Mouse (Mus musculus): ENCODE measurements around the gene Bicra.

Bicra gene

GRCm38 (mm10) chr7:15982729-15983407, 64.9 kb downstream of the Bicra start:
- TF ChIP-seq POU5F1 (IDR thresholded peaks at IDR 0.05; ENCODE audit: borderline replicate concordance, low read length): no peak
- TF ChIP-seq CTCF (conservative IDR thresholded peaks at IDR 0.05; ENCODE audit: low read length): peak; percentile 76
- H3K4me3 ChIP-seq (replicated peaks; ENCODE audit: low read length): no peak overlapping the region
- peaks cover 9% of the 10 kb centered on the region for H3K9me3 ChIP-seq (ENCODE audit: low read length)
- H3K4me1 ChIP-seq (replicated peaks; ENCODE audit: low read depth, low read length): peaks cover 80% of the 10 kb centered on the region
- H3K27me3 ChIP-seq (ENCODE audit: insufficient read depth, low read length): no peaks in the 10 kb centered on the region
- H3K36me3 ChIP-seq (ENCODE audit: insufficient read depth, low read length): peaks cover 65% of the 10 kb centered on the region

GRCm38 (mm10) chr7:15981538-15981937, 66.2 kb downstream of the Bicra start:
- TF ChIP-seq CTCF (conservative IDR thresholded peaks at IDR 0.05; ENCODE audit: low read length) (no peak), POU5F1 (IDR thresholded peaks at IDR 0.05; ENCODE audit: borderline replicate concordance, low read length) (no peak), NANOG (IDR thresholded peaks at IDR 0.05; ENCODE audit: borderline replicate concordance, low read length) (no peak)
- no peak overlapping the region for H3K4me3 ChIP-seq (replicated peaks; ENCODE audit: low read length)
- H3K27me3 ChIP-seq (ENCODE audit: insufficient read depth, low read length): no peaks in the 10 kb centered on the region
- peaks cover 80% of the 10 kb centered on the region for H3K4me1 ChIP-seq (replicated peaks; ENCODE audit: low read depth, low read length)
- H3K9me3 ChIP-seq (ENCODE audit: low read length): peaks cover 9% of the 10 kb centered on the region
- peaks cover 68% of the 10 kb centered on the region for H3K36me3 ChIP-seq (ENCODE audit: insufficient read depth, low read length)

- Histone ChIP-seq H3K27me3 (ENCODE audit: insufficient read depth, low read length) (no peaks in the 10 kb centered on the region), H3K36me3 (ENCODE audit: insufficient read depth, low read length) (peaks cover 68% of the 10 kb centered on the region), H3K4me1 (replicated peaks; ENCODE audit: low read depth, low read length) (peaks cover 80% of the 10 kb centered on the region), H3K4me3 (replicated peaks; ENCODE audit: low read length) (no peak overlapping the region), H3K9me3 (ENCODE audit: low read length) (peaks cover 9% of the 10 kb centered on the region)
- TF ChIP-seq NANOG (IDR thresholded peaks at IDR 0.05; ENCODE audit: borderline replicate concordance, low read length) (no peak), CTCF (conservative IDR thresholded peaks at IDR 0.05; ENCODE audit: low read length) (no peak), POU5F1 (IDR thresholded peaks at IDR 0.05; ENCODE audit: borderline replicate concordance, low read length) (no peak)
Observed at GRCm38 (mm10) chr7:15980246-15980645, 67.5 kb downstream of the Bicra start.

- H3K4me3 ChIP-seq (replicated peaks; ENCODE audit: low read length): peak overlapping the region; percentile 52; the same call in 1 of the 2 replicates
- TF ChIP-seq CTCF (conservative IDR thresholded peaks at IDR 0.05; ENCODE audit: low read length): peak; percentile 95
- no peak for TF ChIP-seq POU5F1 (IDR thresholded peaks at IDR 0.05; ENCODE audit: borderline replicate concordance, low read length)
Observed at GRCm38 (mm10) chr7:15975904-15976303, 71.8 kb downstream of the Bicra start.

GRCm38 (mm10) chr7:15975451-15975850, 72.3 kb downstream of the Bicra start:
- Histone ChIP-seq H3K9me3 (ENCODE audit: low read length) (peaks cover 9% of the 10 kb centered on the region), H3K4me3 (replicated peaks; ENCODE audit: low read length) (peak overlapping the region; percentile 52; the same call in 1 of the 2 replicates), H3K27me3 (ENCODE audit: insufficient read depth, low read length) (0 out of 2 replicates have a peak, but pooled peaks cover 3% of the 10 kb centered on the region), H3K4me1 (replicated peaks; ENCODE audit: low read depth, low read length) (peaks cover 78% of the 10 kb centered on the region), H3K36me3 (ENCODE audit: insufficient read depth, low read length) (peaks cover 55% of the 10 kb centered on the region)
- no peak for TF ChIP-seq NANOG (IDR thresholded peaks at IDR 0.05; ENCODE audit: borderline replicate concordance, low read length)
- no peak for TF ChIP-seq CTCF (conservative IDR thresholded peaks at IDR 0.05; ENCODE audit: low read length)
- TF ChIP-seq POU5F1 (IDR thresholded peaks at IDR 0.05; ENCODE audit: borderline replicate concordance, low read length): no peak

More at GRCm38 (mm10) chr7:15975904-15976303, 71.8 kb downstream of the Bicra start:
- Histone ChIP-seq H3K36me3 (ENCODE audit: insufficient read depth, low read length) (peaks cover 59% of the 10 kb centered on the region), H3K4me1 (replicated peaks; ENCODE audit: low read depth, low read length) (peaks cover 83% of the 10 kb centered on the region), H3K27me3 (ENCODE audit: insufficient read depth, low read length) (0 out of 2 replicates have a peak, but pooled peaks cover 3% of the 10 kb centered on the region), H3K9me3 (ENCODE audit: low read length) (peaks cover 9% of the 10 kb centered on the region)

- no peak overlapping the region for H3K4me3 ChIP-seq (replicated peaks; ENCODE audit: low read length)
- peak; percentile 95 for TF ChIP-seq CTCF (conservative IDR thresholded peaks at IDR 0.05; ENCODE audit: low read length)
- TF ChIP-seq NANOG (IDR thresholded peaks at IDR 0.05; ENCODE audit: borderline replicate concordance, low read length): no peak
- no peak for TF ChIP-seq POU5F1 (IDR thresholded peaks at IDR 0.05; ENCODE audit: borderline replicate concordance, low read length)
- peaks cover 6% of the 10 kb centered on the region; the same call in 1 of the 2 replicates for H3K27me3 ChIP-seq (ENCODE audit: insufficient read depth, low read length)
- peaks cover 50% of the 10 kb centered on the region for H3K36me3 ChIP-seq (ENCODE audit: insufficient read depth, low read length)
- peaks cover 71% of the 10 kb centered on the region for H3K4me1 ChIP-seq (replicated peaks; ENCODE audit: low read depth, low read length)
- peaks cover 9% of the 10 kb centered on the region for H3K9me3 ChIP-seq (ENCODE audit: low read length)
Observed at GRCm38 (mm10) chr7:15974712-15975111, 73.0 kb downstream of the Bicra start.

GRCm38 (mm10) chr7:15972247-15972646, 75.5 kb downstream of the Bicra start:
- peaks cover 52% of the 10 kb centered on the region for H3K4me1 ChIP-seq (replicated peaks; ENCODE audit: low read depth, low read length)
- TF ChIP-seq POU5F1 (IDR thresholded peaks at IDR 0.05; ENCODE audit: borderline replicate concordance, low read length): no peak
- no peak for TF ChIP-seq NANOG (IDR thresholded peaks at IDR 0.05; ENCODE audit: borderline replicate concordance, low read length)
- no peak for TF ChIP-seq CTCF (conservative IDR thresholded peaks at IDR 0.05; ENCODE audit: low read length)
- H3K9me3 ChIP-seq (ENCODE audit: low read length): no peaks in the 10 kb centered on the region
- peaks cover 12% of the 10 kb centered on the region; the same call in 1 of the 2 replicates for H3K27me3 ChIP-seq (ENCODE audit: insufficient read depth, low read length)
- H3K4me3 ChIP-seq (replicated peaks; ENCODE audit: low read length): peak overlapping the region; percentile 79
- H3K36me3 ChIP-seq (ENCODE audit: insufficient read depth, low read length): peaks cover 32% of the 10 kb centered on the region

GRCm38 (mm10) chr7:15969674-15970073, 78.0 kb downstream of the Bicra start:
- peaks cover 33% of the 10 kb centered on the region for H3K27me3 ChIP-seq (ENCODE audit: insufficient read depth, low read length)
- H3K4me1 ChIP-seq (replicated peaks; ENCODE audit: low read depth, low read length): peaks cover 42% of the 10 kb centered on the region
- H3K9me3 ChIP-seq (ENCODE audit: low read length): no peaks in the 10 kb centered on the region
- H3K36me3 ChIP-seq (ENCODE audit: insufficient read depth, low read length): peaks cover 17% of the 10 kb centered on the region
- H3K4me3 ChIP-seq (replicated peaks; ENCODE audit: low read length): no peak overlapping the region
- TF ChIP-seq NANOG (IDR thresholded peaks at IDR 0.05; ENCODE audit: borderline replicate concordance, low read length): no peak
- peak; percentile 51 for TF ChIP-seq CTCF (conservative IDR thresholded peaks at IDR 0.05; ENCODE audit: low read length)

Measured in E14TG2a.4 (cell line).